Mouse (Mus musculus): ENCODE data around the gene Inpp4b.

DNA sequence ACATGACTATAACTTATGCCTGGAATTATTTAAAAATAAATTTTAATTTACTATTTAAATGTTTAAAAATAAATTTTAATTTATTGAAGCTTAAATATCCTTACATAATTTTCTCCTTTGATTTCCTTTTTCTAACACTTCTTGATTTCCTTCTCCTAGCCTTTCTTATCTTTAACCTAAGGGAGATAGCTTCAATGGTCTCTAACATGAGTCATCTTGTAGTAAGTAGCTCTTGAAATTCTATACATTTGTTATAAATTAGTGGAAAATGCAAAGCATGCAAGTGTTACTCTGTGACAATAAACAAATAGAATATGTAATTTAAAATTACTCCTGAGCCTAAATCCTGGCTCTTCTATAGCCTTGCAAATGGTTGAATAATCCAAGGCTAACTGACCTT lies 520.4 kb downstream of the Inpp4b start:
- TF ChIP-seq CTCF (IDR thresholded peaks at IDR 0.05) (no peak), EP300 (IDR thresholded peaks at IDR 0.05; ENCODE audit: insufficient read depth, low read depth, low read length) (no peak)
